Mouse (Mus musculus): ENCODE measurements around the gene Plscr5.
A peak's percentile ranks its signal among the peaks of the same experiment; 100 is the strongest.

Plscr5 gene

DNA sequence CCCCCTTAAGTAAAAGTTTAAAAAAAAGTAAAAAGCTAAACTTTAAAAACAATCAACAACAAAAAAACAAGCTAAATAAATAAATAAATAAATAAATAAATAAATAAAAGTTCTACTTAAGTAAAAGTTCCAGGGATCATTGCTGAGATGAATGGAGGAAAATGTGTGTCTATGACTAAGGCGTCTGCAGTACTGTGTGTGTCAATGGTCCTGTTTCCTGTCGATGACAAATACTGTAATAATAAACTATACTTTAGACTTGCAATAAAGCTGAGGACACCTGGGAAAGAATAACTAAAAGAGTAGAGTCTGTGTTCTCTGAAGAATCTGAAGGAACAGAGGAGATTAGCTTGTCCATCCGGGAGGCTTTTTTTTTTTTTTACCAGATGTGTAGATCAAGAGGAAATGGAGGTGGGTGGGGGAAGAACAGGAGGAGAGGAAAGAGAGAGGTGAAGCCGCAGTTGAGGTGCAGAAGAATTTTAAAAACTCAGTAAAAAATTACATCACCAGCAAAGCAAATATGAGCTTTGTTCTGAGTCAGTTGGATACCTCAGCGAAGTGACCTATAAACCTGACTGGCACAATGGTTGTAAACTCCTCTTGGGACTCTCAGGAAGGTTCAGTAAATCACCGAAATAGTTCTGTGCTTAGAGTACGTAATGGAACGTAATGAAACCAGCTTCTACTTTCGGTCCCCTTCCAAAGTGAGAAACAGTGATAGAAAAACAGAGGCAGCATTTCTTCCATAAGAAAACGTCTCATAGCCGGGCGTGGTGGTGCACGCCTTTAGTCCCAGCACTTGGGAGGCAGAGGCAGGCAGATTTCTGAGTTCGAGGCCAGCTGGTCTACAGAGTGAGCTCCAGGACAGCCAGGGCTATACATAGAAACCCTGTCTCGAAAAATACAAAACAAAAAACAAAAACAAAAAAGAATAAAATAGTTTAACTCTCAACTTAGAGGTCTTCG, 36.4 kb downstream of the Plscr5 start:
- no peak for DNase-seq

DNA sequence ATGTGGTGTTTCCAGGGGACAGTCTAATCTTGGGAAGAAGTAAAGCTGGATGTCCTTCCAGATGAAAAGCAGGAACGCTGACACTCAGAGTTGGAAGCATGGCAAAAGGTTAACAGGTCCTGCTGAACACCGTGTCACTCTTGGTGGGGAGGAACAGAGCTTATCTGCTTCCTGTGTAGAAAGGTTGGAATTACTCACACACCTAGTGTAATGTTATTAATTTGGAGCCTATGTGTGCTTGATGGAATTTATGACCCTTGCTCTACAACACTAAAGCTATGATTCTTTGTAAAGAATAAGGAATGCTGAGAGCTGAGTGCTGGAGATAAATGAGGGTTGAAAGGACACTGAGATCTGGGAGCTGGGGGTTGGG, 37.1 kb downstream of the Plscr5 start:
- DNase-seq = no peak

DNA sequence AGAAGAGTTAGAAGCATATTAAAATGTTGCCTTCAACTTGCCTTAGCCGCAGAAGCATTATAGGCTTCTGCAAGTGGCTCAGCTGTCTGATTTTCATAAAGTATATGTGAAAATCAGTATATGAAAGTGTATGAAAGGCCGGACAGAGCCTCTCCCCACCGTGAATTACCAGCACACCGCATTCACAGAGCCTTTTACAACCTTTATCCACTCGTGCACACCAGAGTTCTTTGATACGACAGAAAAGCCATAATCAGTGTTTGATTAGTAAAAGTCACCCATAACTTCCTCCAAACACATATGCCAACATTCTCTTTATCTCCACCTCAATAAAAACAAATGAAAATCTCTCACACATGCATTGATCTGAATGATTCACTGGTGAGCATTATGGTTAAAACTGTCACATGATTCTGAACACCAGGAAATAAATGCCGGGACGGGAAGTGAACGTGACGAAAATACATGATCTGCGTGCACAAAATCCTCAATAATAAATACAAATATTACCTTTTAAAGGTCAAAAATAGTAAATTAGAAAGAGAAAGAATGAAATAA, 42.2 kb downstream of the Plscr5 start:
- DNase-seq = no peak

DNA sequence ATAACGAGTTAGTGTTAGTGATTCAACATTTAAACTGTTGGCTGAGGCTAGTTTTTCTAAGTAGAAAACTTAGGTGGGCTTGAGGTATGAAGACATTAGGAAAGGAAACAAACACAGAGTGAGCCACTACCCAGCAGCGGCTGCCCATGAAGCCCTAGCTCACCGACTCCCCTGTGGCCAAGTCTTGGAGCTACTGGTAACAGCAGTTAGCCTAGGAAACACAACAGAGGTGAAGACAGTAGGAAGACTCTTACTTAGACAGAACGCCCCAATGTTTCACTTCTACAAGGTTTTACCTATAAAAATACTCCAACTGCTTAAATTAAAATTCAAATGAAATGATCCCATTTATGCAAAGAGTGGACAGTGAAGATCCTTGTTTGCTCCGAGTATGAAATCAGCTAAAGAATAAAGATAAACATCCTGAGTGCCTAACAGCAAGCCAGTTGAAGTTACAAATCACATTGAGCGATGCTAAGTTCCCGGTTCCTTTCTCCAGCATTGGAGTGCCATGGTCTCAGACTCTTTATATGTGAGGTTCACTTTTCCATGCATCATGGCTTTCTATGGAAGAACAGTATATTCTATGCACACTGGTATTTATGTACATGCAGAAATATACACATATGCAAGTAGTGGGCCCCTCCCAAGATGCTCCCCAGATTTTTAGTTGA, 56.2 kb downstream of the Plscr5 start:
- DNase-seq = no peak

DNA sequence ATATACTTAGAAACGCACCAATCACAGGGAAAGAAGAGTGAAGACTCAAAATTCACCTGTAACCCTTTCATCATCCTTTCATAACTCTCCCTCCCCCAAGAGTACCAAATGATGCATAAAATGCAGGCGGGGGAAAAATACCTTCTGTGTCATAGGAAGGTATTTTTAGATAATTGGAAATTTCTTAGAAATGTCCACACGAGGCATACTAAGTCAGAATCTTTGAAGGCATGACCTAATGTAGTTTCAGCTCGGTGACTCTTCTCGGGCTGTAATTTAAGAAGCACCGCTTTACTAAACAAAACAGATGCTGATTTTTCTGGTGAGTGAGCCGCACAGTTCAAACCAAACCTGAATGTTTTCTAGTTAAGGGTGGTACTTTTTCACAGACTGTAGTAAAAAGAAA, 56.7 kb downstream of the Plscr5 start, which contains the start of gene Plscr1:
Gene Plscr1 (plus strand): TSS at position 304 of the 406 bp plus-strand sequence.
- DNase-seq = no peak

DNA sequence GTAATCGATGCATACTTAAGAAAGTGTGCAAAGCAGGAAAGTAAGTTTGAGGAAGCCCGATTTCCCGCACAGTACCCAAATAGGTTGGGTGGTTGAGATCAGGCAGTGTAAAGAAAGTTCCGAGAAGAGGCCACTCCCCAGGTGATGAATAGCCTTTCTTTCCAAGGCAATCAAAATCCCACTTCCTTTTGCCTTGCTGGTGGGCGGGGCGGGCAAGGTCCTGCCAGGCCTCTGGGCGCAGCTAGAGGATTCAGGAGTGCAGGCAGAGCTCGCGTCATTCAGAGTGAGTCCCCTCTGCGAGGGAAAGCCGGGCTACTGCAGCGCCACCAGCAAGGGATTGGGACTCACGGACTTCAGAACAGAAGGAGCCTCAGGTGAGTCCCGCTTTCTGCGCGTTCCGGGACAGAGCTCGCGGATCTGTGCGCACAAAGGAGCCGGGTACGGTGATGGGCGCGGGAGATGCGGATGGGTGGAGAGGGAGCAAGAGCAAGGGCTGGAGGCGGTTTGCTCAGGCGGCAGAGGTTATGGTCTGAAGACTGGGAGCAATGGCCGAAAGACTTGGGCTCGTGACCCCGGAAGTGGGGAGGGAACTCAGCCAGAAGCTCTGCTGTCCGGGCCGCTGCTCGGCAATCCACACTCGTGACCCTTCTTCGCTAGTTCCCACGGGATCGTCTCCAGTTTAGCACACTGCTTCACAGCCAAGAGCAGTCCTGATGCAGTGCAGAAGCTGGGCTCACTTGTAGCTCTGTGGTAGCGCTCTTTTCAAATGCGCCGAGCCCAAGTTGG, 57.4 kb downstream of the Plscr5 start:
- DNase-seq = peak; percentile 16 to 19

DNA sequence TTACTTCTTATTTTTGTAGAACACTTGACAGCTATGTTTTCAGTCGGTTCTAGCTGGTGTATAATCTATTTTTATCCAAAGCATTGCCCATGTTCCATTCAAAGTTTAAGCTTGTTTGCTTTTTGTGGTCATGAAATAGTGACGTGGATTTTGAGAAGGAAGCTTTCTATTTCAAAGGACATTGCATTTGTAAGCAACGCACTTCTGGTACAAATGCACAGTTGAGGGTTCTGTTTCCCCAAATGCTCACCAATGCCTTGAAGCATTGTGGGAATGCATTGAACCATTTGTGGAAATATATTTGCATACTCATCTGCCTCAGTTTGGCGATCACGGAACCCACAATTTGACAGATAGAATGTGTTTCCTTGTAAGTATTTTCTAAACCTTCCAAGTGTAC, 60.0 kb downstream of the Plscr5 start:
- DNase-seq = no peak

DNA sequence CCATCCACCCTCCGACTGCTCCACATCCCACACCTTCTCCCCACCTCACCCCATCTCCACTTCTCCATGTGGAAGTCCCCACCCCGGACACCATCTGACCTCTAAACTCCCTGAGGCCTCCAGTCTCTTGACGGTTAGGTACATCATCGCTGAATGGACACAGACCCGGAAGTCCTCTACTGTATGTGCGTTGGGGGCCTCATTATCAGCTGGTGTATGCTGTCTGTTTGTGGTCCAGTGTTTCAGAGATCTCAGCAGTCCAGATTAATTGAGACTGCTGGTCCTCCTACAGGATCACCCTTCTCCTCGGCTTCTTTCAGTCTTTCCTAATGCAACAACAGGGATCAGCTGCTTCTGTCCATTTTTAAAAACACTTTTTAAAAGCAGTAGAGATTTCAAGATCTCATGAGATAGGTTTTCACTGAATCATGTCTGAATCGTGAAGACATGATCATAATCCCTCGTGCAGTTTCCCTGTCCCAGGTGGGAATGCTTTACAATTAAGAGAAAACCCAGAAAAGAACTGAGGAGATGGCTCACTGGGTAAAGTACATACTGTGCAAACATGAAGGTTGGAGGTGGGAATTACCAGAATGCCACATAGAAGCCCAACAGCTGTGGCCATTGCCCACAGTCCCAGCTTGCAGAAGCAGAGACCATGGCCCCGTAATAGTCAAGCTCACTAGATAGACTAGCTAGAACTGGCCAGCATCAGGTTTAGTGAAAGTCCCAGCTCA, 61.0 kb downstream of the Plscr5 start:
- DNase-seq = no peak

Measured in thymus, adult 18-20 months (tissue).